Mouse (Mus musculus): Measurements from ENCODE around the gene Ftsj1. TPM values are rescaled to one million over a fixed set of nuclear protein-coding genes. Genes with fewer than 3 reads are reported as not detected.

Gene Ftsj1
- polyA plus RNA-seq, 2 experiments = 40.3 to 44.7 TPM

DNA sequence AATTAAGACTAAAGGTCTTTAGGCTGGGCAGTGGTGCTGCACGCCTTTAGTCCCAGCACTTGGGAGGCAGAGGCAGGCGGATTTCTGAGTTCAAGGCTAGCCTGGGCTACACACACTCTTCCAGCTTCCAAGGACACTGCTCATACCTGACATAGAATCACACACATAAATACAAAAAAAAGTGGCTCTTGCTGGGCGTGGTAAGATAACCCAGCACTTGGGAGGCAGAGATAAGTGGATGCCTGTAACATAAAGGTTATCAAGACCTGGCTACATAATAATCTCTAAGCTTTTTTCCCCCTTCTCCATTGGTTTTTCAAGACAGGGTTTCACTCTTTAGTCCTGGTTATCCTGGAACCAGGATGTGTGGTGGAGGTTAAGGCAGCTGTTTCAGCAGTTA lies 18.6 kb downstream of the Ftsj1 start:
- Histone ChIP-seq H3K9me3 (ENCODE audit: control insufficient read depth, low read length) (no peaks in the 10 kb centered on the region), H3K4me2 (replicated peaks; ENCODE audit: low read depth, low read length, severe bottlenecking) (no peak overlapping the region), H3K4me3 (replicated peaks; ENCODE audit: low read length) (no peak overlapping the region), H3K27me3 (ENCODE audit: control insufficient read depth, insufficient read depth, low read length) (no peaks in the 10 kb centered on the region), H3K36me3 (ENCODE audit: control insufficient read depth, insufficient read depth, low read length) (no peaks in the 10 kb centered on the region), H3K9ac (ENCODE audit: low read depth, low read length, severe bottlenecking) (no peak overlapping the region), H3K27ac (replicated peaks; ENCODE audit: low read depth, low read length) (no peak overlapping the region), H3K4me1 (ENCODE audit: control insufficient read depth, insufficient read depth, low read length) (no peaks in the 10 kb centered on the region)
- no peak for TF ChIP-seq POLR2A (IDR thresholded peaks at IDR 0.05; ENCODE audit: borderline replicate concordance, extremely low read depth, insufficient read depth, insufficient read length)
- 81% methylated on average over 3 of the region's 3 CpGs for WGBS
- DNase-seq (ENCODE audit: low spot score) = no peak
- ATAC-seq (ENCODE audit: low FRiP score, low read depth) = no peak

DNA sequence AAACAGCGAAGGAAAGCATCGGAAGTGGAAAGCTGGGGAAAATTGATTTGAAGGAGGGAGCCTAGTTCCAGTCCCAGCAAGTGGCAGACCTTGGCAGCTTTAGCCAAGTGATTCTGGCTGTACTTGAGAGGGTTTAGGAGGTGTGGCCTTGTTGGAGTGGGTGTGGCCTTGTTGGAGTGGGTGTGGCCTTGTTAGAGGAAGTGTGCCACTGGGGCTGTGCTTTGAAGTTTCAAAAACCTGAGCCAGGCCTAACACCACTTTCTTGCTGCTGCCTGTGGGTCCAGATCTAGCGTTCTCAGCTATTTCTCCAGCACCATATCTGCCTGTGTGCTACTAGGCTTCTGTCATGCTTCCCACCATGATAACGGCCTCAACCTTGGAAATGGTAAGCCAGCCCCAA lies 21.9 kb downstream of the Ftsj1 start:
- H3K36me3 ChIP-seq (ENCODE audit: control insufficient read depth, insufficient read depth, low read length) = no peaks in the 10 kb centered on the region
- no peak overlapping the region for H3K9ac ChIP-seq (ENCODE audit: low read depth, low read length, severe bottlenecking)
- WGBS = 80% methylated on average over 4 of the region's 4 CpGs
- no peak overlapping the region for H3K4me2 ChIP-seq (replicated peaks; ENCODE audit: low read depth, low read length, severe bottlenecking)
- H3K9me3 ChIP-seq (ENCODE audit: control insufficient read depth, low read length) = no peaks in the 10 kb centered on the region
- no peak for TF ChIP-seq POLR2A (IDR thresholded peaks at IDR 0.05; ENCODE audit: borderline replicate concordance, extremely low read depth, insufficient read depth, insufficient read length)
- H3K4me1 ChIP-seq (ENCODE audit: control insufficient read depth, insufficient read depth, low read length) = no peaks in the 10 kb centered on the region
- no peak for DNase-seq (ENCODE audit: low spot score)
- H3K27ac ChIP-seq (replicated peaks; ENCODE audit: low read depth, low read length) = no peak overlapping the region
- no peak overlapping the region for H3K4me3 ChIP-seq (replicated peaks; ENCODE audit: low read length)
- ATAC-seq (ENCODE audit: low FRiP score, low read depth) = no peak
- no peaks in the 10 kb centered on the region for H3K27me3 ChIP-seq (ENCODE audit: control insufficient read depth, insufficient read depth, low read length)

DNA sequence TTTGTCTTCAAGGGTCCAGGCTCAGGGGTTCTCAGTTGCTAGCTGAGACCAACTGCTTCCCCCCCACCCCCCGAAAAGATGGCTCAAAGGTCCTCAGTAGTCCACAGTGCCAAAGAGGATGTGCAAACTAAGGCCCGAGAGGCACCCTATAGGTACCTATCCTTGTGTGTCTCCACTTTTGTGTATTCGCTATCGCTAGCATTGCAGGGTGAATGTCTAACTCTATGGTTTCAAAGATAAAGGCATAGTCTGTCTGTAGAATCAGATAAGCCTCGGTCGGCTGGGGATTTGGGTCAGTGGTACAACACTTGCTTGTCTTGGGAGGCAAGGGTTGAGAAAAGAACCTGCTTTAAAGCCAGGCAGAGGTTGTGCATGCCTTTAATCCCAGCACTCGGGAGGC lies 28.7 kb downstream of the Ftsj1 start:
- Histone ChIP-seq H3K36me3 (ENCODE audit: control insufficient read depth, insufficient read depth, low read length) (no peaks in the 10 kb centered on the region), H3K4me2 (replicated peaks; ENCODE audit: low read depth, low read length, severe bottlenecking) (no peak overlapping the region), H3K27ac (replicated peaks; ENCODE audit: low read depth, low read length) (no peak overlapping the region), H3K9me3 (ENCODE audit: control insufficient read depth, low read length) (no peaks in the 10 kb centered on the region), H3K9ac (ENCODE audit: low read depth, low read length, severe bottlenecking) (no peak overlapping the region), H3K4me3 (replicated peaks; ENCODE audit: low read length) (no peak overlapping the region), H3K4me1 (ENCODE audit: control insufficient read depth, insufficient read depth, low read length) (no peaks in the 10 kb centered on the region), H3K27me3 (ENCODE audit: control insufficient read depth, insufficient read depth, low read length) (no peaks in the 10 kb centered on the region)
- ATAC-seq (ENCODE audit: low FRiP score, low read depth) (no peak), DNase-seq (ENCODE audit: low spot score) (no peak)
- 93% methylated on average over 7 of the region's 7 CpGs for WGBS
- no peak for TF ChIP-seq POLR2A (IDR thresholded peaks at IDR 0.05; ENCODE audit: borderline replicate concordance, extremely low read depth, insufficient read depth, insufficient read length)

DNA sequence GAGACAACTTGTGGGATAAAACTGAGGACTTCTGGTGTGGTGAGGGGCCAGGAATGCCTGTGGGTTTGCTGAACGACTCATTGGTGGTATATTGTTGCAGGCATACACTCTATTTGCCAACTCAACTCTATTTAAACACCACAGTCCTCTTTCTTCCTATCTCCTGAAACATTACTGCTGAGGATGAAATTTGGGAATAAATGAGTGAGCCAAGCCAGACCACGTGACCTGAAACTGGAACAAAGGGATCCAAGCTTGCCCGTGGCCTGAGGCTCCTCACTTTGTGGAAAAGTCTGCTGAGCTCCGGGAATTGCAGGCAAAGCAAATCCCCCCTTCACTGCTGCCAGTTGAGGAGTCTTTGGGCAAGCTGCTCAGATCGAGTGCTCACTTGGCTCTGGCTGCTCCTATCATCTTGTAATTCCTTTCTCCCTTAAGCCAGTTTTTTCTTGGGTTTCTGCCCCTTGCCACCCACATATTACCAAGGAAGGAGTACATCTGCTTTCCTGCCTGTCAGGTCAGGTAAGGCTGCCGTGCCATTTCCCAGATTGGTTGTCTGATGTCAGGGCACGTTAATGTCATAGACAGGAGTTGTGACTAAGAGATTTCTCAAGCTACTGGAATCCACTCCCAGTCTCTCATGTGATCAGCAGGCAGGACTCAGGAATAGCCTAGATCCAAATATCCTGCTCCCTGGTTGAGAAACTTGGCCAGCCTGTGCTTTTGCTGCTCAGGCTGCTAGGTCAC lies 29.4 kb downstream of the Ftsj1 start:
- Histone ChIP-seq H3K9me3 (ENCODE audit: control insufficient read depth, low read length) (no peaks in the 10 kb centered on the region), H3K4me1 (ENCODE audit: control insufficient read depth, insufficient read depth, low read length) (no peaks in the 10 kb centered on the region), H3K27me3 (ENCODE audit: control insufficient read depth, insufficient read depth, low read length) (no peaks in the 10 kb centered on the region), H3K27ac (replicated peaks; ENCODE audit: low read depth, low read length) (no peak overlapping the region), H3K36me3 (ENCODE audit: control insufficient read depth, insufficient read depth, low read length) (no peaks in the 10 kb centered on the region), H3K4me2 (replicated peaks; ENCODE audit: low read depth, low read length, severe bottlenecking) (no peak overlapping the region), H3K4me3 (replicated peaks; ENCODE audit: low read length) (no peak overlapping the region), H3K9ac (ENCODE audit: low read depth, low read length, severe bottlenecking) (no peak overlapping the region)
- TF ChIP-seq POLR2A (IDR thresholded peaks at IDR 0.05; ENCODE audit: borderline replicate concordance, extremely low read depth, insufficient read depth, insufficient read length) = no peak
- 56% methylated on average over 7 of the region's 7 CpGs for WGBS
- ATAC-seq (ENCODE audit: low FRiP score, low read depth) (no peak), DNase-seq (ENCODE audit: low spot score) (no peak)

DNA sequence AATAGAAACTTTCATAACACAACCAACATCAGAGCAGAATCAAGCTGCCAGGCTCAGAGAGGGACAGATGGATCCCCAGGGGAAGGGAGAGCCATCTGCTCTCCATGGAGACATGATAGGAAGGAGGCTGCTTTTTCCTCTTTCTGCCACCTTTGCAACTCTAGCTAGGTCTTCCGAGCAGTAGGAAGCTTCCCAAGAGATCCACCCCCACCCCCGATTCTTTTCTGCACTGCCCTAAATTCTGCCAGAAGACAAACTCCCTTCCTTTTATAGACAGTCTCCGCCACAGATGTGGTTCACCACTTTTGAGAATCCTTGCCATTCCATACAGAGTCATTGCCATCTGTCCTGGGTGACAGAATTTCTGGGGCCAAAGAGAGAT lies 29.9 kb downstream of the Ftsj1 start:
- no peak for TF ChIP-seq POLR2A (IDR thresholded peaks at IDR 0.05; ENCODE audit: borderline replicate concordance, extremely low read depth, insufficient read depth, insufficient read length)
- H3K27ac ChIP-seq (replicated peaks; ENCODE audit: low read depth, low read length) = no peak overlapping the region
- DNase-seq (ENCODE audit: low spot score) = no peak
- no peaks in the 10 kb centered on the region for H3K27me3 ChIP-seq (ENCODE audit: control insufficient read depth, insufficient read depth, low read length)
- no peak overlapping the region for H3K4me2 ChIP-seq (replicated peaks; ENCODE audit: low read depth, low read length, severe bottlenecking)
- H3K4me3 ChIP-seq (replicated peaks; ENCODE audit: low read length) = no peak overlapping the region
- no peaks in the 10 kb centered on the region for H3K9me3 ChIP-seq (ENCODE audit: control insufficient read depth, low read length)
- no peaks in the 10 kb centered on the region for H3K4me1 ChIP-seq (ENCODE audit: control insufficient read depth, insufficient read depth, low read length)
- 60% methylated on average over 3 of the region's 3 CpGs for WGBS
- no peak for ATAC-seq (ENCODE audit: low FRiP score, low read depth)
- H3K9ac ChIP-seq (ENCODE audit: low read depth, low read length, severe bottlenecking) = no peak overlapping the region
- no peaks in the 10 kb centered on the region for H3K36me3 ChIP-seq (ENCODE audit: control insufficient read depth, insufficient read depth, low read length)

Data from limb, embryonic 14.5 days (tissue).